Mouse (Mus musculus) left cerebral cortex, postnatal 25 days (tissue): Measurements from ENCODE around the gene Olfr686. TPM values are rescaled to one million over a fixed set of nuclear protein-coding genes. Genes with fewer than 3 reads are reported as not detected.

Source experiments
- DNase-seq, 2 experiments: peaks; one replicate each; pipeline ENCODE4 v3.0.0; 2022; ENCODE audit warnings: low spot score in 2 of 2, mixed read lengths in 1 of 2
- intact Hi-C: fragments of 180-260 bp; cut with DNase I; formaldehyde crosslinking; loops from one replicate; pipeline ENCODE4 v1.15.1; 2025
- total RNA-seq, 2 experiments: library from RNA; stranded (reverse); gene quantifications; 2 replicates each; pipeline ENCODE4 v1.2.3; 2021

The Olfr686 gene
- not detected for total RNA-seq

DNA sequence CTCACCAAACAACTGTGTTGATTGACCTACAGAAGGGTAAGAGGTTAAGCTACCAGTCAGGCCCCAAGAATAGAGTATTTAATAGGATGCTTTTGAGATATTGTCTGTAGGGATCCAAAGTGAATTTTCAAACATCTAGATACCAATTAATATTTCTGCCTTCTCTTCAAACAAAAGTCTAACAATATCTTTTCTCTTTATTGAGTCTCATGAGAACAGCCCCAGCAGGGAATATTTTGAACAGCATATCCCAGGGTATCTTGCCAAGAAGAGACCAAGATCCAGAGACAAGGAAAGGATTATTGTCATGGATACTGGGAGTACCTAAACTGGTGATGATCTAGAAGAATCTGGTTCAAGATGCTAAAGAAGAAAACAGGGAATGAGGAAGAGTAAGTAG lies at the start of gene Olfr686:
TSS of gene Olfr686 (minus strand) at position 101 of the 400 bp plus-strand sequence.
- intact Hi-C loops: no loop called here

GRCm38 (mm10) chr7:105256656-105257055 lies 49.4 kb upstream of the Olfr686 start:
- no peak for DNase-seq
- intact Hi-C loops: no loop called here

More for the DNA sequence above, at the start of gene Olfr686:
- no peak for DNase-seq

GRCm38 (mm10) chr7:105248197-105248596 lies 40.9 kb upstream of the Olfr686 start:
- intact Hi-C loops: no loop called here

GRCm38 (mm10) chr7:105247671-105248070 lies 40.4 kb upstream of the Olfr686 start:
- no peak for DNase-seq
- intact Hi-C loops: no loop called here

More at GRCm38 (mm10) chr7:105248197-105248596, 40.9 kb upstream of the Olfr686 start:
- DNase-seq: no peak

- intact Hi-C loops: no loop called here
- DNase-seq: no peak
These were observed 22.1 kb upstream of the Olfr686 start for GRCm38 (mm10) chr7:105229386-105229785.

GRCm38 (mm10) chr7:105228138-105228537 lies 20.9 kb upstream of the Olfr686 start:
- DNase-seq: no peak
- intact Hi-C loops: no loop called here

DNA sequence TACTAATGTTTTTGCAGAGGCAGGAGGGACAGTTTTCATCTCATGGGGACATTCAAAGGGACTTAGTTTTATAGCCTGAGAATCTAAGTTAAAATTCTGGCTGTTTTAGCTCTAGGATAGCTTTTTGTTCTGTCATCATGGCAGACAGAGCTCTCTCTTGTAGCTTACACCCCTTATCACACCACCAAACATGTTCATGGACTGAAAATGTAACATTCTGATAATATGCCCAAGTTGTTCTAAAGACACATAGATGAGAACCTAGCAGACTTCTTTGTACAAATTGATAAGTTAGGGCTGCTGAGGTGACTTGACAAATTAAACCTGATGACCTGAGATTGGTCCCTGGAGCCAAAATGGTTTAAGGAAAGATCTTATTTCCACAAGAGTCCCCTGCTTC lies 19.4 kb upstream of the Olfr686 start:
- no peak for DNase-seq
- intact Hi-C loops: no loop called here

GRCm38 (mm10) chr7:105226072-105226471 lies 18.8 kb upstream of the Olfr686 start:
- DNase-seq: no peak
- intact Hi-C loops: no loop called here

DNA sequence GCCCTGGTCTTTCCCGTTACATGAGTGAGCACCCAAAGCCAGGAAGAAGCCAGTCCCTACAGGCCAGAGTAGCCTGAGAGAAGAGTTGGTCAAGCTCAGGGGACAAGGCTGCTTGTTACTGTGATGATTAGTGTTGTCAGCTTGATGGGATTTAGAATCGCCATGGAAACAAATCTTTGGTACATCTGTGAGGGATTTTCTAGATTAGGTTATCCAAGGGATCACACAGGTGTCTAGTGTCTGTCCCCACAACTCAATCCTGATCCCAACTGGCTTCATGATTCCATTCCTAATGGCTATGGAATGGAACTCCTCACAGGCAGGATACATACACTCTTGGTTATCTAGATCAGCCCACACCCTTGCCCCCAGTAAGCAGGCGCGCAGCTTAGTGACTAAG lies 11.0 kb upstream of the Olfr686 start:
- no peak for DNase-seq
- intact Hi-C loops: no loop called here

GRCm38 (mm10) chr7:105214761-105215160 lies 7.5 kb upstream of the Olfr686 start:
- no peak for DNase-seq
- intact Hi-C loops: no loop called here

DNA sequence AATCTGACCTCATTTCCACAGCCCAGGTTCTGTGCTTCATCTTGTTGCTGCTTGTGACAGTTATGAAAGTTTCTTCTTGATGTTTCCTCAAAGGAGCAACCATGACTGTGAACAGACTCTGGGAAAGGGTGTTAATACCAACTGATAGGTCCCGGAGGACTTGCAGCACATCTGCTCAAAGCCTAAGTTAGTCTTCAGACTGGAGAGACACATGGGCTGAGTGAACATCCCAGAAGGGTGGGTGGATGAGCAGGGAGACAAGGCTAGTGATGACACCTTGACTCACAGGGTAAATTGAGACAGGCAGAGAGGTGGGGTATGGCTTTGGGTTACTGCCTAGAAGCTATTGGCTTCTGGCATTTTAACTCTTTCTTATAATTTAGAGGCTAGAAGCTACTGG lies 21.4 kb downstream of the Olfr686 start, which contains the start of gene Olfr685:
TSS of gene Olfr685 (minus strand) at position 101 of the 400 bp plus-strand sequence.
- intact Hi-C loops: no loop called here

DNA sequence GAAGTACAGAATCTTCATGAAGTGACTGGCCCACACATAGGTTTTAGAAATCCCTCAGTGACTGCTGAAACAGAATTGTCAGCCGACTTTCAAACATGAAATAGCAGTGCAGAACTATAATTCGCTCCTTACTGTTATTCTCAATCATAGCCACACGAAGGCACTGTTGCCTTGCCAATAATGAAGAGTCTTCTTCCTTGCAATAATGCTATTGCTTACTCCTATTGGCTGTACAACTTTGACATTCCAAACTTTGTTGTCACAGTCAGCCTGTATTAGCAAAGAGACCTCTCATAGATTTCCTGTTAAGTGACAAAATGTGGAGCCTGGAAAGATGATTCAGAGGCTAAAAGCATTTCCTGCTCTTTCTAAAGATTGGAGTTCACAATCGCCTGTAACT lies 36.5 kb downstream of the Olfr686 start:
- intact Hi-C loops: loop anchor here (2.0 to 5.0 kb wide), 2 partner anchors 307 to 356 kb away; no protein-coding TSS in a partner anchor
- DNase-seq: peak; percentile 37 to 59

More for the DNA sequence above, 21.4 kb downstream of the Olfr686 start, which contains the start of gene Olfr685:
- DNase-seq: no peak

DNA sequence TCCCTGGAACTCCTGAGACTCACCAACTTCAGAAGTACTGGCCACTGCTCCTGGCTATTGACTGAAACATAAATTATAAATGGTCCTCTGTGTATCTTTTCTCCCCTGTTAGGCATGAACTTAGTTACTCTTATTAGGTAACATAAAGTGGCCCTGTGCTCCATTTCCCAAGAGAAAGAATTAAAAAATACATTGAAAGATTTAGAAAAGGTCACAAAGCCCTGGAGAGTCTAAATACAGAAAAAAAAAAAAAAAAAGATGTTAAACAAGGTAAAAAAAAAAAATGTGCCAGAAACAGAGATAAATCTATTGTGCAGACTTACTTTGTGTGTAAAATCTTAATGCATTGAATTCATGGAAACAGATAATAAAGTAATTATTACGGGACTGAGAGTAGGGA lies 43.7 kb downstream of the Olfr686 start, which contains the start of gene Olfr684:
TSS of gene Olfr684 (minus strand) at position 101 of the 400 bp plus-strand sequence.
- intact Hi-C loops: no loop called here
- DNase-seq: no peak

Other genes starting within 250 kb of the Olfr686 start
- not detected for gene Olfr670, start 244.9 kb downstream of the Olfr686 start, total RNA-seq
- not detected for gene Olfr671, start 228.4 kb downstream of the Olfr686 start, total RNA-seq
- gene Olfr672, start 205.5 kb downstream of the Olfr686 start, total RNA-seq: not detected
- gene Olfr675, start 179.0 kb downstream of the Olfr686 start, total RNA-seq: not detected
- not detected for gene Olfr676, start 174.8 kb downstream of the Olfr686 start, total RNA-seq
- gene Olfr677, start 156.1 kb downstream of the Olfr686 start, total RNA-seq: not detected
- gene Olfr678, start 143.0 kb downstream of the Olfr686 start, total RNA-seq: not detected
- not detected for gene Olfr679, start 126.3 kb downstream of the Olfr686 start, total RNA-seq
- not detected for gene Olfr680-ps1, start 114.7 kb downstream of the Olfr686 start, total RNA-seq
- gene Olfr681, start 90.6 kb downstream of the Olfr686 start, total RNA-seq: not detected
- gene Olfr683, start 60.5 kb downstream of the Olfr686 start, total RNA-seq: not detected
- gene Olfr684, start 43.8 kb downstream of the Olfr686 start, total RNA-seq: not detected
- not detected for gene Olfr685, start 21.5 kb downstream of the Olfr686 start, total RNA-seq
- not detected for gene Olfr688, start 80.6 kb upstream of the Olfr686 start, total RNA-seq
- gene Olfr689, start 103.7 kb upstream of the Olfr686 start, total RNA-seq: not detected
- 1 to 10 TPM in 1 of 2 experiments, under 1 TPM in 1; 0.62 to 1.3 TPM for gene Olfr690, start 126.6 kb upstream of the Olfr686 start, total RNA-seq
- 1 to 10 TPM in 1 of 2 experiments, under 1 TPM in 1; 0.73 to 1.2 TPM for gene Olfr691, start 134.8 kb upstream of the Olfr686 start, total RNA-seq
- gene Olfr692, start 160.7 kb upstream of the Olfr686 start, total RNA-seq: not detected
- not detected for gene Gm5901, start 167.6 kb upstream of the Olfr686 start, total RNA-seq
- 10 to 100 TPM; 73.2 to 77.9 TPM for gene Fam160a2, start 192.6 kb upstream of the Olfr686 start, total RNA-seq
- gene Cnga4, start 197.1 kb upstream of the Olfr686 start, total RNA-seq: 1 to 10 TPM in 1 of 2 experiments, under 1 TPM in 1; 0.89 to 1.1 TPM
- 10 to 100 TPM; 56.0 to 66.5 TPM for gene Cckbr, start 218.2 kb upstream of the Olfr686 start, total RNA-seq